Mouse (Mus musculus) testis, postnatal 14 days (tissue): Measurements from ENCODE around the gene Ercc6l2.
"Not testable (repeated sequence)": the region's sequence is repeated elsewhere in the genome, so short reads cannot be mapped to it uniquely, and the experiment has no call there.

Experiments used
- DNase-seq: peaks from one replicate; pipeline ENCODE4 v3.0.0; 2021; ENCODE audit warnings: low spot score

Ercc6l2 gene

GRCm38 (mm10) chr13:63879864-63880141 is 64.8 kb downstream of the Ercc6l2 start:
- DNase-seq = no peak

- no peak for DNase-seq
Observed at GRCm38 (mm10) chr13:63885532-63885949, 70.5 kb downstream of the Ercc6l2 start.

- no peak for DNase-seq
Observed at GRCm38 (mm10) chr13:63886429-63887052, 71.5 kb downstream of the Ercc6l2 start.

GRCm38 (mm10) chr13:63900679-63901302 is 85.8 kb downstream of the Ercc6l2 start:
- DNase-seq = no peak

- DNase-seq = peak; percentile 57
Observed at GRCm38 (mm10) chr13:63901303-63901713, 86.3 kb downstream of the Ercc6l2 start.

- peak; percentile 45 for DNase-seq
Observed at GRCm38 (mm10) chr13:63901714-63902597, 86.9 kb downstream of the Ercc6l2 start.

GRCm38 (mm10) chr13:63906516-63906915 is 91.5 kb downstream of the Ercc6l2 start:
- DNase-seq = peak; percentile 32

GRCm38 (mm10) chr13:63907437-63907836 is 92.4 kb downstream of the Ercc6l2 start:
- DNase-seq = no peak

- DNase-seq = no peak
Observed at GRCm38 (mm10) chr13:63910141-63910804, 95.2 kb downstream of the Ercc6l2 start.

- DNase-seq = no peak
Observed at GRCm38 (mm10) chr13:63911617-63912016, 96.6 kb downstream of the Ercc6l2 start.

GRCm38 (mm10) chr13:63913136-63913535 is 98.1 kb downstream of the Ercc6l2 start:
- DNase-seq = no peak

GRCm38 (mm10) chr13:63915176-63915575 is 100.1 kb downstream of the Ercc6l2 start:
- DNase-seq = no peak

- DNase-seq = no peak
Observed at GRCm38 (mm10) chr13:63915684-63916083, 100.6 kb downstream of the Ercc6l2 start.

GRCm38 (mm10) chr13:63916568-63916967 is 101.5 kb downstream of the Ercc6l2 start:
- no peak for DNase-seq

- peak; percentile 44 for DNase-seq
Observed at GRCm38 (mm10) chr13:63917198-63917767, 102.2 kb downstream of the Ercc6l2 start.

GRCm38 (mm10) chr13:63917776-63918621 is 103.0 kb downstream of the Ercc6l2 start:
- DNase-seq = peak; percentile 30

GRCm38 (mm10) chr13:63918733-63919422 is 103.8 kb downstream of the Ercc6l2 start:
- peak; percentile 12 for DNase-seq

GRCm38 (mm10) chr13:63924036-63924435 is 109.0 kb downstream of the Ercc6l2 start:
- not testable (repeated sequence) for DNase-seq

GRCm38 (mm10) chr13:63927326-63927725 is 112.3 kb downstream of the Ercc6l2 start:
- no peak for DNase-seq

- peak; percentile 16 for DNase-seq
Observed at GRCm38 (mm10) chr13:63929351-63929750, 114.3 kb downstream of the Ercc6l2 start.
